Mouse (Mus musculus): ENCODE data around the gene Rap1gap2. TPM values are rescaled to one million over a fixed set of nuclear protein-coding genes. Genes with fewer than 3 reads are reported as not detected.

Gene Rap1gap2
- polyA plus RNA-seq, 1 experiment = 8.9 TPM

DNA sequence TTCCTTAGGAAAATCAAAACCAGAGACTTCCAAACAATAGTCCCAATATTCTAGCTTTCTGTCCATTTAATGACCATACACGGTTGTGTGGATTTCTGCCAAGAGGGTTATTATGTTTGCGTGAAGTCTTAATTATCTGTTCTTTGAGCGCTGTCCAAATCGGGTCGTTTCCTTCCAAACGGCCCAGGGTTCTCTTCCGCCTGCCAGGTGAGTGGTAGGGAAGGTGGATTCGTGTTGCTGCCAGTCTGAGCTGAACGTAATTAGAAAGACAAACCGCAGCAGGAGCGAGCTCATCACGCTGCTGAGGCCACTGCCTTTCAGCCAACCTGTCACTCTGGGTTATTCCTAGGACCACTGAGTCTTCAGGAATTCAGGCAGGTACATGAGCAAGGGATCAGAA, 195.0 kb downstream of the Rap1gap2 start:
- no peak for DNase-seq
- TF ChIP-seq POLR2A (IDR thresholded peaks at IDR 0.05; ENCODE audit: borderline replicate concordance, extremely low read depth, low read depth, low read length) = no peak
- no peak for TF ChIP-seq CTCF (IDR thresholded peaks at IDR 0.05; ENCODE audit: insufficient read depth, low read length)
- Histone ChIP-seq H3K4me3 (replicated peaks; ENCODE audit: extremely low read depth, low read depth, low read length) (no peak overlapping the region), H3K4me1 (ENCODE audit: control insufficient read depth, insufficient read depth, low read length) (no peaks in the 10 kb centered on the region)
- 79% methylated on average over 12 of the region's 12 CpGs for WGBS

DNA sequence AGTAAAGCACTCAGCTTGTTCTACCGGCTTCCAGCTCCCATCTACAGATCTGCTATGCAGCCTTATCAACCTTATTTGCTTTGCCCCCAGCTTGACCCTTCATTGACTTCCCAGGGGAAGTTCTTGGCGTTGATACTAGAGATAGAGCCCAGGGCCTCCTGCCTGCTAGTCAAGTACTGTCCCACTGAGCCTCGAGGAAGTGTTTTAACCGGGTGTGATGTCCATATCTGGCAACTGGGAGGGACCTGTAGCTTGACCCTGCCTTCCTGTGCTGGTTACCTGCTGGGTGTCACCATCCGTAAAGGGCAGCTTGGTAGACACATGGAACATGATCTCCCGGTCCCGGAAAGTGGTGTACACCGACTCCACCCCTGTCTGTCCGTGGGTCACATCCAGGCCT, 196.6 kb downstream of the Rap1gap2 start:
- Histone ChIP-seq H3K4me1 (ENCODE audit: control insufficient read depth, insufficient read depth, low read length) (no peaks in the 10 kb centered on the region; the same call in 1 of the 2 replicates), H3K4me3 (replicated peaks; ENCODE audit: extremely low read depth, low read depth, low read length) (no peak overlapping the region)
- no peak for DNase-seq
- 52% methylated on average over 9 of the region's 9 CpGs for WGBS
- TF ChIP-seq CTCF (IDR thresholded peaks at IDR 0.05; ENCODE audit: insufficient read depth, low read length) (no peak), POLR2A (IDR thresholded peaks at IDR 0.05; ENCODE audit: borderline replicate concordance, extremely low read depth, low read depth, low read length) (no peak)

DNA sequence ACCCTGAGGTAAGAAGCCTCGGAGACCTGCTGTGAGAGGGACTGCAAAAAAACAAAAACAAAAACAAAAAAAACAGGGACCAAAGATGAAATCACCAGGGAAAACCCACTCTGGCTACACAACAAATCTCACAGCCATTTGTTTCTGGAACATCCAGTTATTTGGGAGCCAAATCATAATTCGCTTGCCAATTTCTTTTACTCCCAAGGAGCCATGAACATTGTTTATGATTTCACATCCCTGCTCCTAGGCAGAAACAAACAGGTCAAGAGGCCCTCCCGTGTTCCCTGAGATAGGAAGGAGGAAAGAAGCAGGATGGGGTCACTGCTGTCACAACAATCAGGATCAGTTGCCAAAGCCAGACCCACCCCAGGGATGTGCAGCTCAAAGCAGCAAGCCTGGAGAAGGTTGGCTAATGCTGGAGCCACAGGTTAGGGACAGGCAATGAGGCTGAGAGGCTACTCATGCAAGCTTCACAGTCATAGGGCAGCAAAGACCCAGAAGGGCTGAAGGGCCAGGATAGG, 197.2 kb downstream of the Rap1gap2 start:
- H3K4me3 ChIP-seq (replicated peaks; ENCODE audit: extremely low read depth, low read depth, low read length) = no peak overlapping the region
- H3K4me1 ChIP-seq (ENCODE audit: control insufficient read depth, insufficient read depth, low read length) = no peaks in the 10 kb centered on the region; the same call in 1 of the 2 replicates
- no peak for TF ChIP-seq CTCF (IDR thresholded peaks at IDR 0.05; ENCODE audit: insufficient read depth, low read length)
- TF ChIP-seq POLR2A (IDR thresholded peaks at IDR 0.05; ENCODE audit: borderline replicate concordance, extremely low read depth, low read depth, low read length) = no peak
- WGBS = 45% methylated on average over 3 of the region's 3 CpGs
- DNase-seq = no peak

DNA sequence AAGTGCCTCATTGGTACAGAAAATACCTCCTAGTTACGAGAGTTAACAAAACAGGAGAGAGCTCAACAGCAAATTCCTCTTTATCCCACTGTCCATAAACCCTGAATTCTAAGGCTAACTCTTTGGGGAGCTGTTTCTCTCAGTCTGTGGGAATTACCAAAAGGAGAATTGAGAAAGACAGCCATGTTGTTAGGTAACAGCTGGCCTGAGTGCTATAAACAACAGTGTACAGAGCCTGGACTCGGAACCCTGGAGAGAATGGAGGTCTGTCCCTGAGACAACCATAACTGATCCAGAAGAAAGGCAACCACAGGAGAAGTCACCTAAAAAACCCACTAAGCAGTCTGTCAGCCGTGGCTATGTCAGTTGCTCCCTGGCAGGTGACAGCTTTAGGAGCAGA, 198.3 kb downstream of the Rap1gap2 start:
- Histone ChIP-seq H3K4me3 (replicated peaks; ENCODE audit: extremely low read depth, low read depth, low read length) (no peak overlapping the region), H3K4me1 (ENCODE audit: control insufficient read depth, insufficient read depth, low read length) (no peaks in the 10 kb centered on the region; the same call in 1 of the 2 replicates)
- 84% methylated on average over 3 of the region's 3 CpGs for WGBS
- DNase-seq = no peak
- TF ChIP-seq POLR2A (IDR thresholded peaks at IDR 0.05; ENCODE audit: borderline replicate concordance, extremely low read depth, low read depth, low read length) = no peak
- TF ChIP-seq CTCF (IDR thresholded peaks at IDR 0.05; ENCODE audit: insufficient read depth, low read length) = no peak

DNA sequence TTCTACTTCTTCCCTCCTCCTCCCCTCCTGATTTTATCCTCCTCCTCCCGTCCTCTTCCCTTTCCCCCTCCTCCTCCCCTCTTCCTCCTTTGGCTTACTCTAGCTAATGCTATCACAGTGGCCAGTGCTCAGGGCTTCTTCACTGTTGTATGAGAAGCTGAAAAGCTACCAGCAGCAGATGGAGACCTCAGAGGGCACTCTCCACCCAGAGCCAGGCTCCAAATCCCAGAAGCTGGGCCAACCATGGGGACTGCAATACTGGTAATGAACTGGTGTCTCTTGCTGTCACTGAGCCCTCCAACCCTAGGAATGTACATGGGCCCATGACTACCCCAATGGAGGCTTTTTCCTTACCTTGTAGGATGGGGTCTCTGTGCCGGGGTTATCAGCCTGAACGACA, 198.8 kb downstream of the Rap1gap2 start:
- 71% methylated on average over 3 of the region's 3 CpGs for WGBS
- H3K4me3 ChIP-seq (replicated peaks; ENCODE audit: extremely low read depth, low read depth, low read length) = no peak overlapping the region
- TF ChIP-seq CTCF (IDR thresholded peaks at IDR 0.05; ENCODE audit: insufficient read depth, low read length) (no peak), POLR2A (IDR thresholded peaks at IDR 0.05; ENCODE audit: borderline replicate concordance, extremely low read depth, low read depth, low read length) (no peak)
- DNase-seq = no peak
- H3K4me1 ChIP-seq (ENCODE audit: control insufficient read depth, insufficient read depth, low read length) = no peaks in the 10 kb centered on the region; the same call in 1 of the 2 replicates

DNA sequence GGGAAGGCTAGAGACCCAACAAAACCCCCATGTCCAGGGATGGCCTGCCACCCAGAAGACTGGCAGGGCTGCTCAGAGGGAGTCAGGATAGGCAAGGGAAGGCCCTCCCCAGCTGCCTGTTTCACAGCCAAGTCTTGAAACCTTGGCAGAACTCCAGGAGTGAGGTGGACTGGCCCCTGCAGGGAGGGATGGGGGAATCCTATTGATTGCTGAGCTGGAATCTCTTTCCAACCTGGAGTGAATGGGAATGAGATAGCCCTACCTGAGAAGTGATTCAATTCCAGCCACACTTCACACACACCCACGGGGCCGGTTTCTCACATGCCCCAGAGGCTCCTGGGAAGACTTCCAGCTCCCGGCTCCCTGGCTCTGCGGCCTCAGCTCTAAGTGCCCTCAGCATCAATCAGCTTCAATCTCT, 200.9 kb downstream of the Rap1gap2 start:
- no peaks in the 10 kb centered on the region; the same call in 1 of the 2 replicates for H3K4me1 ChIP-seq (ENCODE audit: control insufficient read depth, insufficient read depth, low read length)
- no peak for TF ChIP-seq CTCF (IDR thresholded peaks at IDR 0.05; ENCODE audit: insufficient read depth, low read length)

DNA sequence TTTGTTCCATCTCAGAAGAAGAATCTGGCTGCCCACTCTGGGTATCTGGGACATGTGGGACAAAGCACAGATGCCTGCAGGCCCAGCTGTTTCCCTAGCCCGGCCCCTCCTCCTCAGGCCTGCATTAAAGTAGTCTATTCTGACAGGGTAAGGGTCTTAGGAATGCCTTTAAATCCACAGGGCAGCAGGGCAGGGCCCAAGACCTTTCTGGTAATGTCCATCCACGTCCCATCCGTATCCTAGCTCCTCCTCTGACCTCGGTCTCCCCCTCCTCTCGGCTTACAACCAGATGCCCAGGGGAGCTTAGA, 201.3 kb downstream of the Rap1gap2 start:
- Histone ChIP-seq H3K4me1 (ENCODE audit: control insufficient read depth, insufficient read depth, low read length) (no peaks in the 10 kb centered on the region; the same call in 1 of the 2 replicates), H3K4me3 (replicated peaks; ENCODE audit: extremely low read depth, low read depth, low read length) (no peak overlapping the region)
- TF ChIP-seq CTCF (IDR thresholded peaks at IDR 0.05; ENCODE audit: insufficient read depth, low read length) (no peak), POLR2A (IDR thresholded peaks at IDR 0.05; ENCODE audit: borderline replicate concordance, extremely low read depth, low read depth, low read length) (no peak)
- DNase-seq = no peak
- WGBS = 74% methylated on average over 5 of the region's 5 CpGs

More for the DNA sequence above, 200.9 kb downstream of the Rap1gap2 start:
- 51% methylated on average over 4 of the region's 4 CpGs for WGBS
- no peak for DNase-seq
- no peak overlapping the region for H3K4me3 ChIP-seq (replicated peaks; ENCODE audit: extremely low read depth, low read depth, low read length)

DNA sequence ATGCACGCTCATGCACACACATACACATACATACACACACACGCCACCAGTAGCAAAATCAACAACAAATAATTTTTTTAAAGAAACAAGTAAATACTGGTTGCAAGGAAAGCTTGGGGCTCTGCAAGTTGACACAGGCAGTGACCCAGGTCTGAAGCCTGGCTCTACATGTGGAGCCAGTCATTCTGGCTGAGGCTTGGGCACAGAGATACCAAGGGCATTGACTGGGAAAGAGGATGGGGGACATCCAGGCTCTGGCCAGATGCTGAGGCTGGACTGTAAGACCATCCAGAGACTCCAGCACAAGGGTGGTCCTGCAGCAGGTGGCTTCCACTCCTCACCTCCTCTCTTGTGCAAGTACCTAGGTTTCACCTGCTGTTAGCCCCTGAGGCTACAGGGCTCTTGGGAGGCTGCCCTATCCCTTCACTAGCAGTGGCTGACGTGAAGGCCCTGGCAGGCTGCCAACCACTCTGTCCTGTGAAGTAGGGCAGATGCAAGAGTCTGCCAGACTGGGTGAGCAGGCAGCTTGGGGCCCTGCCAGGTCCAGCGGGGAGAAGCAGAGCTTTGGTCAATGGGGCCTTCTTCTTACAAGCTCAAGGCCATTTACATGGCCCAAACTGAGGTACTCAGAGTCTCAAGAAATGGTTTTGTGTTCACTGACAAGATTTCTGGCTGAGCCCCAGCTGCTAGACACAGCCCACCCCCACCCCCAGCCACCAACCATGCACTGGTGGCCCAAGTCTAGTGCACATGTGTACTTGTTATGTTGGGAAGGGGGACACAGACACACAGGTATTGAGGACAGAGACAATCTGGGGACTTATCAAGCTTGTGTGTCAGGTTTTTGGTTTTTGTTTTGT, 201.9 kb downstream of the Rap1gap2 start:
- TF ChIP-seq CTCF (IDR thresholded peaks at IDR 0.05; ENCODE audit: insufficient read depth, low read length) = no peak
- no peak for TF ChIP-seq POLR2A (IDR thresholded peaks at IDR 0.05; ENCODE audit: borderline replicate concordance, extremely low read depth, low read depth, low read length)
- no peaks in the 10 kb centered on the region; the same call in 1 of the 2 replicates for H3K4me1 ChIP-seq (ENCODE audit: control insufficient read depth, insufficient read depth, low read length)
- H3K4me3 ChIP-seq (replicated peaks; ENCODE audit: extremely low read depth, low read depth, low read length) = no peak overlapping the region
- WGBS = 56% methylated on average over 4 of the region's 4 CpGs
- peak; percentile 77 for DNase-seq

DNA sequence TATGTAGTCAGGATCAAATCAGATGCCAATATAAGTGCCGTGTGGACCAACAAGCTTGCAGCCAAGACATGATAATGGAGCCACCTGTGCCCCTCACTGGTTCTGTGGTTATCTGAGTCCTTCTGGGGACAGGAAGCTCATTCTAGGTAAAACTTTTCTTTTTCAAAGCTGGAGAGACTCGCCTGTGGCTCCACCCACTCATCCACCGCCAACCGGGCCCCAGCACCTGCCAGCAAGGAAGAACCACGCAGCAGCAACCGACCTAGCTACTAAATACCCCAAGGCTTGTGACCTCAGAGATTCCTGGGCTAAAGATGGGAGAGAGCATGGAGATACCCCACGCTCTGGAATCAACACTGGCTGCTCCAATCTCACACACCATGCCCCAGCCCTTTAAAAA, 205.5 kb downstream of the Rap1gap2 start:
- Histone ChIP-seq H3K4me1 (ENCODE audit: control insufficient read depth, insufficient read depth, low read length) (no peaks in the 10 kb centered on the region; the same call in 1 of the 2 replicates), H3K4me3 (replicated peaks; ENCODE audit: extremely low read depth, low read depth, low read length) (no peak overlapping the region)
- no peak for TF ChIP-seq POLR2A (IDR thresholded peaks at IDR 0.05; ENCODE audit: borderline replicate concordance, extremely low read depth, low read depth, low read length)
- no peak for TF ChIP-seq CTCF (IDR thresholded peaks at IDR 0.05; ENCODE audit: insufficient read depth, low read length)
- no peak for DNase-seq
- 69% methylated on average over 7 of the region's 7 CpGs for whole genome bisulfite sequencing

DNA sequence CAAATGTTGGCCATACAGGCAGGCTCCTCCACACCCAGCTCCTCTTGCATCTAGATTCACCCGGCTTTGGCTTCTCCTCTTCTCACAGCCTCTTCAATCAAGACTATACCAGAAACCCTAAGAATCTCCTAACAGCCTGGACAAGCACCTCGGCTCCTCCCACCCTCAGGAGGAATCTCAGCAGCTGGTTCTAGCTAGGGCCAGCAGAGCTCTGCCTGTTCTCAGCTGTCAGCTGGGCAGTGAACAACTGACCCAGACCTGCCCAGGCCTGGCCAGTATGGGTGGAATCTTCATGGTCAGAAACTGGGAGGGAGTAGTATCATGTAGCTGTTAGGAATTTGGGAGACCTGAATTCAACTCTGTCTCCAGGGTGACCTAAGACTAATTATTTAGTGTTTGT, 206.5 kb downstream of the Rap1gap2 start:
- H3K4me3 ChIP-seq (replicated peaks; ENCODE audit: extremely low read depth, low read depth, low read length) = no peak overlapping the region
- no peak for DNase-seq
- no peaks in the 10 kb centered on the region; the same call in 1 of the 2 replicates for H3K4me1 ChIP-seq (ENCODE audit: control insufficient read depth, insufficient read depth, low read length)
- WGBS = 36% methylated on average over 2 of the region's 2 CpGs
- TF ChIP-seq CTCF (IDR thresholded peaks at IDR 0.05; ENCODE audit: insufficient read depth, low read length) = no peak
- no peak for TF ChIP-seq POLR2A (IDR thresholded peaks at IDR 0.05; ENCODE audit: borderline replicate concordance, extremely low read depth, low read depth, low read length)
